Mouse (Mus musculus) liver, postnatal 0 days (tissue): ENCODE data around the gene Arpc3.

Source experiments
- CTCF ChIP-seq: sonication (generic); IDR thresholded peaks from 2 replicates; pipeline ENCODE4 v1.5.1; 2016; ENCODE audit warnings: antibody characterized with exemption, low read depth
- EP300 ChIP-seq: IDR thresholded peaks from 2 replicates; pipeline ENCODE4 v1.6.1; 2016; ENCODE audit warnings: antibody characterized with exemption, low read depth, mild to moderate bottlenecking

GRCm38 (mm10) chr5:122402772-122403171 lies 11.1 kb downstream of the Arpc3 start:
- TF ChIP-seq CTCF (no peak), EP300 (no peak)
